Mouse (Mus musculus): Measurements from ENCODE around the gene Snrnp35.
A peak's percentile ranks its signal among the peaks of the same experiment; 100 is the strongest.

Snrnp35 gene

DNA sequence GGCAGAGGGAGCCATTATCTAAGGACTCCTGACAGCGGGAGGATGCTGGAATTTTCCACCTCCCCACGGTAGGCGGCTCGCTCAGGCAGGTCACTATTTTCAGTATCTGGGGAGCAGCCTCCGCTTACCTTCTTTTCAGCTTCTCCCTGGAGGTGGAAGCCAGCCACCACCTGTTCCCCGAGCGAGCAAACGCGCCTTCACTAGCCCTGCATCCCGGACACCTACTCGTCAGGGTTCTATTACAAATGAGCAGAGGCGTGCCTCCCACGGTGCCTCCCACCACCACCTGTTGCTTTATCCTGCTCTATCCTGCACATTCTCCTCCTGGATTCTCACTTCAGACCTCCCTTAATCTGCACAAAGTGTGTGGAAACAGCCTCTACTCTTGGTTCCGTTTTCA, 20.8 kb downstream of the Snrnp35 start:
- DNase-seq = no peak

DNA sequence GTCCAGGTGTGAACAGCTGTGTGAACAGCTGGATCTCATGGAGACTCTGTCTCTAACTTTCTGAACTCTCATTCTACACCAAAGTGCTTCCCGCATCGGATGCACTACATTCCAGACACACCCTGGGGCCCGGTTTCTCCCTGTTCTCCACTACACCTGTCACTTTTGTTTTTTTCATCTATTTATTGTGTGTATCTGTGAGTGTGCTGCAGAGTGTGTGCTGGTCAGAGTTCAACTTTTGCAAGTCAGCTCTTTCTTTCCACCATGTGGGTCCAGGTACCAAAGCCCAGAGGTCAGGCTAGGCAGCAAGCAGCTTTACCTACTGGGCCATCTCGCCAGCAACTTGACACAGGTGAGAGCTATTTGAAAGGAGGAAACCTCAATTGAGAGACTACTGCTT, 22.3 kb downstream of the Snrnp35 start:
- DNase-seq = no peak

- peak; percentile 63 for DNase-seq
These were observed 23.9 kb downstream of the Snrnp35 start for GRCm38 (mm10) chr5:124506731-124507359.

- peak; percentile 74 for DNase-seq
These were observed 26.3 kb downstream of the Snrnp35 start for GRCm38 (mm10) chr5:124509200-124509599.

GRCm38 (mm10) chr5:124509742-124510237, 26.9 kb downstream of the Snrnp35 start:
- DNase-seq = peak; percentile 93

DNA sequence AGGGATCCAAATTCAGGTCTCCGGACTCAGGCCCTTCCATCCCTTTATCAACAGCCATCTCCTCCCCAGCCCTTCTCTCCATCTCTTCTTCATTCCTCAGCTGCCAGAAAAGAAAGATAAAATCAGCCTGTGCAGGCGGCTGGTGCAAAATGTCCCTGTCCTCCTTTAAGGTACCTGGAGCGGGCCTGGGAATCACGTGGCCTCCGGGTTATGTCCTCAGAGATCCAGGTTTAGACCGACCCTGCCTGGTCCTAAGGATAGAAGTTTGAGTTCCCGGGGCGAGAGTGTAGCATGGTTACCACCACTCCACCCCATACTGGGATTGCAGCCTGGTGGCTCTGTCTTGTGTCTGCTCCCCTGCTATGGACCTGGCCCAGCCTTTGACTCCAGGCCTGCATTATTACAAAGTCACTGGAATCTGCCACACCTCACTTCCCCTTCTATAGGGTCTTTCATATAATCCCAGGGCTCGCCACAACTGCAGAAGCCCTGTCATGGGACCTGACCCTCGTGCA, 27.7 kb downstream of the Snrnp35 start:
- no peak for DNase-seq

DNA sequence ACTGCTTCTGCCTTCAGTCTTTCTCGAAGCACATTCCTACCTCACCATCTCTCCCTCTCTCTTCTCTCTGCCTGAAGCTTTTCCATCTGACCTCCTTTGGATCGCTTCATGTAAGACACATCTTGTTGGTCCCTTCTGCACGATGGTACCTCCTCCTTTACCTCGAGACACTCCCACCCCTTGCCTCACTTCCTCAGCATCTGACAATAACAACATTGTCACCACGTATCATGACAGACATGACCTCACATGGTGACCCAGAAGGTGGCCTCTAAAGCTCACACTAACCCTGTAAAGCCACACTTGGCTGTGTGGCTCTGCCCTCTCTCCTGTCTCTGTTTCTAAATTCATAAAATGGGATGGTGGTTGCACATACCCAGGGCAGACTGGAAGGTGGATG, 32.9 kb downstream of the Snrnp35 start:
- DNase-seq = no peak

- DNase-seq = no peak
These were observed 35.7 kb downstream of the Snrnp35 start for GRCm38 (mm10) chr5:124518648-124519047.

DNA sequence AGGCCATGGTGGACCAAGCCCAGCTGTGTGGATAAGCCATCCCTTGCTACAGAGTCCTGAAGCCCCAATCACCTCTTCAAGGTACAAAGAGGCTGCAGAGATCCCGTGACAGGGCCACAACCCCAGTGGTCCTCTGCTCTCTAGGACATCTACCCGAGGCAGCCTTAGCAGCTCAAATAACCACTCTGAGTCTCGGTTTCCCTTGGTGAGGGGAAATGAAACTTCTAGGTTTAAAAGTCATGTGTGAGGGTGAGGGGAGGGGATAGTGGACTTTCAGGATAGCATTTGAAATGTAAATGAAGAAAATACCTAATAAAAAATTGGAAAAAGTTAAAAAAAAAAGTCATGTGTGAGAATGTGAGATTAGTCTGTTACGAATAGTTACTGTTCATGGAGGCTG, 38.7 kb downstream of the Snrnp35 start:
- no peak for DNase-seq

- DNase-seq = no peak
These were observed 40.1 kb downstream of the Snrnp35 start for GRCm38 (mm10) chr5:124523032-124523431.

GRCm38 (mm10) chr5:124524943-124525342, 42.0 kb downstream of the Snrnp35 start:
- no peak for DNase-seq

GRCm38 (mm10) chr5:124528351-124528750, 45.4 kb downstream of the Snrnp35 start:
- DNase-seq = no peak

DNA sequence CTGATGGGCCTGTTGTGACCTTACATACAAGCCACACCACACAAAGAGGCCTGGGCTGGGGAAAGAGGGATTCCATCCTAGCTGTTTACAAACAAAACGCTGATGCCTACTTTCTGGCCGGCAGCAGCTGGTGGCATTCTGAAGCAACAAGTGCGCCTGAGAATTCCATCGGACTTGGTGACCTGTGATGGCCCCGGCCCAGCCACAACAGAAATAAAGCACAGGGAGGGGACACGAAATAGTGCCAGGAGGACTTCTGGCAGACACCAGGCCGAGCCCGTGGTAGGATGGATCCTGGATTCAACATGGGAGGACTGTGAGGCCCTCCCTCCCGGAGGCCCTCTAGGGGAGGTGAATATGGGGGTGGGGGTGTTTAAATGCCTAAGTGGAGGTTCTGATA, 45.9 kb downstream of the Snrnp35 start:
- no peak for DNase-seq

GRCm38 (mm10) chr5:124529191-124529651, 46.3 kb downstream of the Snrnp35 start:
- peak; percentile 62 for DNase-seq

- no peak for DNase-seq
These were observed 46.8 kb downstream of the Snrnp35 start for GRCm38 (mm10) chr5:124529697-124530096.

- DNase-seq = peak; percentile 86
These were observed 48.0 kb downstream of the Snrnp35 start, which contains the start of gene Rilpl1 for GRCm38 (mm10) chr5:124530655-124531582. TSS of gene Rilpl1 (minus strand) at chr5:124531391.

- no peak for DNase-seq
These were observed 48.6 kb downstream of the Snrnp35 start for GRCm38 (mm10) chr5:124531583-124531930.

- no peak for DNase-seq
These were observed 49.5 kb downstream of the Snrnp35 start for GRCm38 (mm10) chr5:124532451-124532850.

GRCm38 (mm10) chr5:124535016-124535415, 52.1 kb downstream of the Snrnp35 start:
- DNase-seq = no peak

DNA sequence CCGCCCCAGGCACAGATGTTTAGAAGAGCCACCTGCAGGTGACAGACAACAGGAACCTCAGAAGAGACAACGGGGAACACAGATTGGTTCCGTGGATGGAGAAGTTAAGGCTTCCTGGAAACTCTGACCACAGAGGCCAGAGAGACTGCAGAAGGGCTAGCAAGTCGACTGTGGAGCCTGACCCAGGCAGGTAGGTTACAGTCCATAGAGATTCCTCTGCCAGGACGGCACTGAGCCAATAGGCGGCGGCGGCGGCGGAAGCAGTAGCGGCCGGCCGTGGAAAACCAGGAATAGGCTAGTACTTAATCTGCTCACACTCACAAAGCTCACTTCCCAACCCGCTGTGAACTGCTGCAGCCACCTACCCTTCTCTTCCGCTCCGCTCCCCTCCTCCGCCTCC, 53.8 kb downstream of the Snrnp35 start:
- DNase-seq = peak; percentile 70

GRCm38 (mm10) chr5:124538813-124539792, 56.2 kb downstream of the Snrnp35 start:
- peak; percentile 92 for DNase-seq

DNA sequence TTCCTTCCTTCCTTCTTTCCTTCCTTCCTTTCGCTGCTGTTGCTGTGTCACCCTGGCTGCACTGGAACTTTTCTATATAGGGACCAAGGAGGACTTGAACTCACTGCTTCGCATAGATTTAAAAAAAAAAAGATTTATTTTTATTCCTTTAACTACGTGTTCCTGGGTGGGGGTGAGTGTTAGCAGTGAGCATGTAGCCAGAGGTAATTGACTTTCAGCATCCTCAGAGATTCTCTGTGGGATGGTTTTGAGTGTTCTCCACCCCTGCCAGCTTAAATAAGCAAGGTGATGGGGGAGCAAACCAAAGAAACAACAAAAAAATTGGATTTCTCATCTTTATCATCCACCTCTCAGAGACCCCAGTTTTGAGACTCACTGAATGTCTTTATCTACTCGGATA, 57.0 kb downstream of the Snrnp35 start:
- DNase-seq = no peak

All from lung, postnatal 36 days (tissue).